Mouse (Mus musculus) midbrain, embryonic 16.5 days (tissue): ENCODE measurements around the gene Gopc. TPM values are rescaled to one million over a fixed set of nuclear protein-coding genes. Genes with fewer than 3 reads are reported as not detected.

Experiments
- ATAC-seq: fragments of 200-750 bp; cut with Nextera tagmentation; 2 replicates; pipeline ENCODE4 v1.8.0; 2017; ENCODE audit warnings: moderate TSS enrichment
- H3K27ac ChIP-seq: fragments of 300-500 bp; sonication (generic); 2 replicates; pipeline ENCODE4 v1.5.1; 2014; ENCODE audit warnings: mild to moderate bottlenecking, low read length, mixed read lengths
- H3K27me3 ChIP-seq: fragments of 300-500 bp; sonication (generic); 2 replicates; pipeline ENCODE4 v1.6.1; 2014; ENCODE audit warnings: low read depth, low read length, mixed read lengths; ENCODE audit not compliant: control insufficient read depth, insufficient read depth
- H3K36me3 ChIP-seq: fragments of 300-500 bp; sonication (generic); 2 replicates; pipeline ENCODE4 v1.6.1; 2014; ENCODE audit warnings: mild to moderate bottlenecking, low read length, moderate library complexity, mixed read lengths; ENCODE audit not compliant: control insufficient read depth, insufficient read depth
- H3K4me1 ChIP-seq: fragments of 300-500 bp; sonication (generic); 2 replicates; pipeline ENCODE4 v1.6.1; 2014; ENCODE audit warnings: mild to moderate bottlenecking, low read length, mixed read lengths; ENCODE audit not compliant: control insufficient read depth, insufficient read depth
- H3K4me2 ChIP-seq: fragments of 300-500 bp; sonication (generic); 2 replicates; pipeline ENCODE4 v1.6.1; 2014; ENCODE audit warnings: mild to moderate bottlenecking, low read length, mixed read lengths
- H3K4me3 ChIP-seq: fragments of 300-500 bp; sonication (generic); 2 replicates; pipeline ENCODE4 v1.5.1; 2014; ENCODE audit warnings: low read depth, mild to moderate bottlenecking, low read length, moderate library complexity, mixed read lengths
- H3K9ac ChIP-seq: fragments of 300-500 bp; sonication (generic); 2 replicates; pipeline ENCODE4 v1.6.1; 2014; ENCODE audit warnings: low read depth, low read length, mixed read lengths
- H3K9me3 ChIP-seq: fragments of 300-500 bp; sonication (generic); replicated peaks from 2 replicates; pipeline ENCODE4 v1.6.1; 2014; ENCODE audit warnings: mild to moderate bottlenecking, low read length, mixed read lengths; ENCODE audit not compliant: control insufficient read depth, poor library complexity, severe bottlenecking
- WGBS: fragments of 180-500 bp; shearing (Covaris S2); extraction: QIAGEN DNeasy Blood & Tissue Kit; methylation state at CpG from one replicate; pipeline ENCODE4 v1.1.7; 2014; 5-methylcytosine and 5-hydroxymethylcytosine counted together
- polyA plus RNA-seq: library from polyadenylated mRNA; unstranded; fragments of >200 nt; fragmentation: Nextera tagmentation; extraction: Ambion mirVana; gene quantifications from 2 replicates; pipeline ENCODE4 v1.2.1, GENCODE M21; 2015

The Gopc gene
- polyA plus RNA-seq, 1 experiment from 2014 or later: 24.8 TPM

DNA sequence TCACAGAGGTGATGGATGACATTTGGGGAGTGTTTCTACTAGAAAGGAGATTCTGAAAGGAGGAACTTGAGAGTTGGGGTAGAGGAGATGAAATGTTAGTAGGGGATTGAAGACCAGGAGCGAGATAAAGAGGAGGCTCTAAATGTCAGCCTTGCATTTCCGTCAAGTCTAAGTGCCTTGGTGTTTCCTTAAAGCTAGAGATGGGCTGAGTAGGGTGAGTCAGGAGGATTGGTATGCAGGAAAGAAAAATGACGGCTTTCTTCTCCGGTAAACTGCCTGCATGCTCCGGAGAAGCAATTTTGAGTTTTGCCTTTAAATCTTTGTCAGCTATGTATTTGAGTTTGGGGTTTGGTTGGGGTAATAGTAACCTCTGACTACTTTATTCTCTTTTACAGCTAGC lies 37.0 kb upstream of the Gopc start:
- Histone ChIP-seq H3K9ac (peak overlapping the region; percentile 92), H3K4me1 (peaks cover 31% of the 10 kb centered on the region), H3K9me3 (no peaks in the 10 kb centered on the region), H3K4me3 (peak overlapping the region; percentile 69), H3K4me2 (peak overlapping the region; percentile 88), H3K36me3 (no peaks in the 10 kb centered on the region), H3K27me3 (no peaks in the 10 kb centered on the region), H3K27ac (no peak overlapping the region)
- no peak for ATAC-seq
- WGBS: 81% methylated on average over 5 of the region's 5 CpGs

DNA sequence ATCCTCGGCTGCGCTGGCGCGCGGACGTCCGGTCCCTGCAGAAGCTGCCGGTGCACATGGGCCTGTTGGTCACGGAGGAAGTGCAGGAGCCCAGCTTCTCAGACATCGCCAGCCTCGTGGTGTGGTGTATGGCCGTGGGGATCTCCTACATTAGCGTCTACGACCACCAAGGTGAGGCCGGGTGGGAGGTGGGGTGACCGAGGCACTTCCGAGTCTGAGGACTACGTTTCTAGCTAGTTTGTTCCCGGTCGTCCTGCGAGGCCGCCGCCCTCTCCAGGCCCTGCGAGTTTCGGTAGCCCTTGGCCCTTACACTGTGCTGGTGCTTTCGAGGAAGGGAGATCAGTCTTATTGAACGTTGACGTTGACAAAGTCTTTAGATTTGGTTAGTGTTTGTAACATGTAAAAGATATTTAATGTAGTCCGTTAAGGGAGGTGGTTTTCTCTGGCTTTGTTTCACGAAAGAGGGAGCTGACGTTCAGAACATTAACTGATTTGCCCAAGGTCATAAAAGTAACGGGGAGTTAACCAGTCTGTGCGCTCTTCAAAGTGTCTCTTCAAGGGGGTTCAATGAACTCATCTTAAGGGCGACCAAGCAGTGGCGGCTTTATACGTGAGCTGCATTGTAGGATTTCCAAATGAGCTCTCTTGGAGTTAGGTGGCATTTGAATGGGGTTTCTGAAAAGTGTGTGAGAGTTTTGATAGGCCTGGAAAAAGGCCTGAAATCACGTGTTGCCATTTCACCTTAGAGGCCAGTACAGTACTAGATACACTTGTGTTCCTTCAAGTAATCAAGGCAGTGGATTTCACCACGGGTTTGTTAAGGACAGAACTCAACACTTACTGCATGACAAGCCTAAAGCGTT lies 36.3 kb upstream of the Gopc start:
- Histone ChIP-seq H3K9me3 (no peaks in the 10 kb centered on the region), H3K4me3 (peak overlapping the region; percentile 69)

DNA sequence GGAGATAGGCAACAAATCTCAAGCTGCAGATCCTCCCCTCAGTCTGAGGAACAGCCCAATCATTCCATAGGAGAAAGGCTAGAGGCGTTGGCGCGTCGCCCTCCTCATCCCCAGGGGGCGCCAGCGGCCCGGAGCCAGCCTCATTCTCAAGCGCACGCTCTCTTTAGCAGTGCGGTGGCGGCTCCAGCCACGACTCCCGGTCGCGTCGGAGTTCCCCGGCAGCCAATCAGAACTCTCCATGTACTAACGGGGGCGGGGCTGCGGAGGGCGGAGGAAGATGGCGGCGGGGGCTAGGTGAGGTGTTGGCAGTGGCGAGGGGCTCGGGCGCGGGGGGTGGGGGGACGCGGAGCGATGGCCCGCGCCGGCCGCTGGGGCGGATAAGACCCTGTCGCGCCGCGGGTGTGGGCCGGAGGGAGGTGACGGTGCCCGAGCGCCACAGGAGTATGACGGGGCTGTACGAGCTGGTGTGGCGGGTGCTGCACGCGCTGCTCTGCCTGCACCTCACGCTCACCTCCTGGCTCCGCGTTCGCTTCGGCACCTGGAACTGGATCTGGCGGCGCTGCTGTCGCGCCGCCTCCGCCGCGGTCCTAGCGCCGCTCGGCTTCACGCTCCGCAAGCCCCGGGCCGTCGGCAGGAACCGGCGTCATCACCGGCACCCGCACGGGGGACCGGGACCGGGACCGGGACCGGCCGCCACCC lies 35.5 kb upstream of the Gopc start, which contains the start of gene Nus1:
TSS of gene Nus1 (plus strand) at position 249 of the 699 bp plus-strand sequence.
- H3K36me3 ChIP-seq: no peaks in the 10 kb centered on the region
- H3K9me3 ChIP-seq: no peaks in the 10 kb centered on the region
- peak within 1 kb of the TSS; percentile 92 for H3K9ac ChIP-seq
- peak within 1 kb of the TSS; percentile 69 for H3K4me3 ChIP-seq
- peaks cover 29% of the 10 kb centered on the region for H3K4me1 ChIP-seq
- peak; percentile 98 for ATAC-seq
- H3K27me3 ChIP-seq: no peaks in the 10 kb centered on the region
- H3K4me2 ChIP-seq: peak within 1 kb of the TSS; percentile 88
- H3K27ac ChIP-seq: peak within 1 kb of the TSS; percentile 98
- WGBS: 1% methylated on average over 58 of the region's 79 CpGs

More for the DNA sequence above, 36.3 kb upstream of the Gopc start:
- Histone ChIP-seq H3K4me1 (peaks cover 29% of the 10 kb centered on the region), H3K27ac (peak overlapping the region; percentile 98), H3K4me2 (peak overlapping the region; percentile 88), H3K36me3 (no peaks in the 10 kb centered on the region), H3K27me3 (no peaks in the 10 kb centered on the region), H3K9ac (peak overlapping the region; percentile 92)
- 2% methylated on average over 39 of the region's 39 CpGs for WGBS
- peak; percentile 73 for ATAC-seq

DNA sequence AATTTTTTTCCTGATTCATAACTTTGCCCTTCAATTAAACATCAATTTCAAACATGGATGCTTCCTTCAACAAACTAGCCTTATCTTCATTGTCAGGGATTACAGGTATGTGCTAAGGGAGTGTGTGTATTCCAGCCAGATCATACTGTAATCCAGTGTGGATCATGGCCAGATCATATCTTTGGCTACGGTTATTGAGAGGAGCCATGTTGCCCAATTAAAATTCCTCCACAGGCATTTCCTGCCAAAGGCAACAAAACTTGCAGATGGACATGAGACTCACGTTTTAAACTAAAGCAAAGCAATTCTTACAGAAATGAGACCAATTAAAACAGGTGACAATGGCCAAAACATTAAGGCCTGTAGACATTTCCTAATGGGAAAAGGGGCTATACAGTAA lies 34.5 kb upstream of the Gopc start:
- no peak for ATAC-seq
- H3K36me3 ChIP-seq: no peaks in the 10 kb centered on the region
- 65% methylated on average over 2 of the region's 2 CpGs for WGBS
- peak overlapping the region; percentile 69; the same call in 1 of the 2 replicates for H3K4me3 ChIP-seq
- no peaks in the 10 kb centered on the region for H3K27me3 ChIP-seq
- peak overlapping the region; percentile 50 for H3K4me2 ChIP-seq
- H3K9me3 ChIP-seq: no peaks in the 10 kb centered on the region
- peaks cover 29% of the 10 kb centered on the region for H3K4me1 ChIP-seq
- H3K27ac ChIP-seq: peak overlapping the region; percentile 98; the same call in 1 of the 2 replicates
- peak overlapping the region; percentile 55 for H3K9ac ChIP-seq

DNA sequence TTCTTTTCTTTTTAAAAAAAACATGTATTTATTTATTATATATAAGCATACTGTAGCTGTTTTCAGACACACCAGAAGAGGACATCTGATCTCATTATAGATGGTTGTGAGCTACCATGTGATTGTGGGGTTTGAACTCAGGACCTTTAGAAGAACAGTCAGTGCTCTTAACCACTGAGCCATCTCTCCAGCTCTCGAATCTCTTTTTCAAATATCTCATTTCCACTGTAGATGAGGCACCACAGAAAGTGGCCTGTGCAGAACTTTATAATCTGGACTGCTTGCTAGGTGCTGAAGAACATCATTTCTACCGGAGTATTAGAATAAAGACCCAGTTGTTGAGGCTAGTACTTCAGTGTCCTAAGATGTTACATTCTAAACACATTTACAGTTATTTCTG lies 33.1 kb upstream of the Gopc start:
- Histone ChIP-seq H3K4me3 (no peak overlapping the region), H3K9ac (no peak overlapping the region), H3K9me3 (no peaks in the 10 kb centered on the region), H3K36me3 (no peaks in the 10 kb centered on the region), H3K27ac (no peak overlapping the region), H3K4me2 (no peak overlapping the region), H3K27me3 (no peaks in the 10 kb centered on the region), H3K4me1 (peaks cover 22% of the 10 kb centered on the region)
- 83% methylated on average over 2 of the region's 2 CpGs for whole genome bisulfite sequencing
- no peak for ATAC-seq

DNA sequence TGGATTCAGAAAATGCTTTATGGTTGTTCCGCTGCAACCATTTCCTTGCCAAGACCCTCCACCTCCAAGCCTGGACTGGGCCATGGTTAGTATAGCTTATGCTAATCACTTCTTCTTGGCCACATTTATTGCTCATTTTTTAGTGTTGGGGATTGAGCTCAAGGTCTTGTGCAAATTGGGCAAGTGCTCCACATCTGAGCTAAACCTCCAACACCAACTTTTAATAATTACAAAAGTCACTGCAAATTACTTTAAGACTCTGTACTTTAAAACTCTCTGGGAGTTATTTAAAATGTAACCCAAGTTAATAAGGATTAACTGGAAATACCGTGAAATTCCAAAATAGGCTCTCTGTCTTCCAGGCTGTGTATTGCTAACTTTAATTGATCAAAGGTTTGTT lies 25.6 kb upstream of the Gopc start:
- Histone ChIP-seq H3K9ac (no peak overlapping the region), H3K27me3 (no peaks in the 10 kb centered on the region), H3K9me3 (no peaks in the 10 kb centered on the region), H3K36me3 (no peaks in the 10 kb centered on the region), H3K4me1 (no peaks in the 10 kb centered on the region), H3K4me3 (no peak overlapping the region), H3K4me2 (no peak overlapping the region), H3K27ac (no peak overlapping the region)
- no peak for ATAC-seq
- WGBS: 87% methylated on average over 2 of the region's 2 CpGs

DNA sequence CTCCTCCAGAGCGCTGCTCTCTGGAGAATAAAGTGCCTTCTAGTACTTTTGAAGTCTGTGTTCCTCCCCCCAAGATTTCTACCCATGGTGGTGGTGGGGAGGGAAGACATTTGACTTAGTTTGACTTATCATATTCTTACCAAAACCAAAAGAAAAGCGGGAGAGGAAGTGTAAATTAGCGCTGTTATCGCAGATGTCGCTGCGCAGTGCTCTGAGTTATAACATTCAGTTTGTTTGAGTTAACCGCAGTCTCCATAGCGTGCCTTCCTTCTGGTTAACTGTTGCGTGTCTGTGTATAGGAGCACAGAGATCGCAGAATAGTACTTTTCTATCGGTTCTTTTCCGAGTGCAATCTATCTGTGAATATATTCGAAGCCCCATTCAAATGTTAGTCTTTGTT lies 23.2 kb upstream of the Gopc start:
- no peak overlapping the region for H3K4me3 ChIP-seq
- no peaks in the 10 kb centered on the region for H3K4me1 ChIP-seq
- H3K27me3 ChIP-seq: no peaks in the 10 kb centered on the region
- H3K4me2 ChIP-seq: no peak overlapping the region
- H3K9me3 ChIP-seq: no peaks in the 10 kb centered on the region
- no peaks in the 10 kb centered on the region for H3K36me3 ChIP-seq
- no peak overlapping the region for H3K9ac ChIP-seq
- ATAC-seq: no peak
- H3K27ac ChIP-seq: no peak overlapping the region
- WGBS: 94% methylated on average over 13 of the region's 13 CpGs

DNA sequence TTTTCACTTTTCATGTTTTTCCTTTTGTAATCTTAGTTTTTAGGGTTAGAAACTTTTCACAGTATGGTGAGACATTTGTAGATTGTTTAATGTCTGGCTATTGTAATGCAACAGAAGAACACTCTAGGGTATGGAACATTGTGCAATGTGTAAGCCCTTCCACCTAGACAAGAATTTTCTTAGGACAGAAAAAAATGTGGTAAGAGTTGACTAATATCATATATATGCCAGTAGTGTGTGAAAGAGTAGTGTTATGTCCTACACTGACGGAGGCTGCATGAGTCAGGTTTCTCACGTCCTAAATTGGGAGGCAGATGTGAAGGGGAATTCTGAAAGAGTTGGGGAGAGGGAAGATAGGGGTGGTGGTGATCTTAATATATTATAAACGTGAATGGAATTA lies 17.8 kb upstream of the Gopc start:
- Histone ChIP-seq H3K4me1 (no peaks in the 10 kb centered on the region), H3K27me3 (no peaks in the 10 kb centered on the region), H3K9me3 (no peaks in the 10 kb centered on the region), H3K4me3 (no peak overlapping the region), H3K36me3 (no peaks in the 10 kb centered on the region), H3K27ac (no peak overlapping the region), H3K4me2 (no peak overlapping the region), H3K9ac (no peak overlapping the region)
- 67% methylated on average over 3 of the region's 3 CpGs for WGBS
- ATAC-seq: no peak

DNA sequence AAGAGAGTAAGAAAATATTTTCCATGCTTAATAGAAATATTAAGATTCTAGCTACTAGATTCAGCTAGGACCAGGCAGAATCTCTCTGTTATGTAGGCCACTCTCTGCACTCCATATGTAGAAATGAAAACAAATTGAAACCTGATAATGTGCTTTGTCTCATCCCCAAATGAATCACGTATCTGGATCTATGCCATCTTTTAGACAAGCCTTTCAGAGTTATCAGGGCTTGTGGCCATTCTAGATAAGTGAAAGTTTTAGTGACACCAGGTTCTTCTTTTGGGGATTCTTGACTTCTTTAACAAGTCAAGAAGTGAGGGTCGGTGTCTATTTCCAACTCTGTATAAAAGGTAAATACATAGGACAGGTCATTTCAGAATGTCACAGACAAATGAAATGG lies 16.8 kb upstream of the Gopc start:
- Histone ChIP-seq H3K9me3 (no peaks in the 10 kb centered on the region), H3K36me3 (no peaks in the 10 kb centered on the region), H3K27ac (no peak overlapping the region), H3K4me1 (no peaks in the 10 kb centered on the region), H3K9ac (no peak overlapping the region), H3K4me3 (no peak overlapping the region), H3K4me2 (no peak overlapping the region), H3K27me3 (no peaks in the 10 kb centered on the region)
- no peak for ATAC-seq
- WGBS: 81% methylated on average over 2 of the region's 2 CpGs
